Mouse (Mus musculus): Measurements from ENCODE around the gene Myadml2.

The Myadml2 gene

DNA sequence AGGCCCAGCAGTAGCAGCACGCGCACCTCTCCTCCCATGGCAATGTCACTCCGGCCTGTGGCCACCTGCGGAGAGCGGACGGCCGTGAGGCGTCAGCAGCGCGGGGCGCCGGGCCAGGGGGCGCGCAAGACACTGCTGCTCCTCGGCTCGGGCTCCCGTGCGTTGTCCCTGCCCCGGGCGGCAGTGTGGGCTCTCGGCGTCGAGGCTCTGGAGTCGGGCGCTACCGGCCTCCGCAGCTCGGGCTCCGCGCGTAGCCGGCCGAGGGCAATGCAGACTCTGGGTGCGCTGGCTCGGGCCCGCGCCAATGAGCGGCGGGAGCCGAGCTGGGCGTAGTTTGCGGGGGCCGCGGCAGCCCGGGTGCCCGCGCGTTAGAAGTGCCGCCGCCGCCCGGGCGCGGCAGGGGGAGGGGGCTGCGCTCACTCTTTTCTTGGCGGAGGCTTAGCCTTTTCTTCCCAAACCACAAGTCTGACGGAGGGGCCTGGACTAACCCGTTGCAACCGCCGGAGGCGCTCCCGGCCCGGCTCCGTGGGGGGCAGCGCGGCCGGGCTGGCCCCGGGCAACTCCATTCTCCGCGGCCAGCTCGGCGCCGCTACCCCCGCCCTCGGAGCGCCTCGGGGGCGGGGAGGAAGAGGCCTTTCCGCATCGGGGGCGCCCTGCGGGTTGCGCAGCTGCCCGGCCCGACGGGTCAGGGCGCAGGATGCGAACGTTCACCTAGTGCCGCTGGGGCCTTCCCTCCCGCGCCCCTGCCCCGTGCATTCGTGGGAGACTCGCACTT lies 12.5 kb upstream of the Myadml2 start:
- DNase-seq (ENCODE audit: low read depth): no peak

DNA sequence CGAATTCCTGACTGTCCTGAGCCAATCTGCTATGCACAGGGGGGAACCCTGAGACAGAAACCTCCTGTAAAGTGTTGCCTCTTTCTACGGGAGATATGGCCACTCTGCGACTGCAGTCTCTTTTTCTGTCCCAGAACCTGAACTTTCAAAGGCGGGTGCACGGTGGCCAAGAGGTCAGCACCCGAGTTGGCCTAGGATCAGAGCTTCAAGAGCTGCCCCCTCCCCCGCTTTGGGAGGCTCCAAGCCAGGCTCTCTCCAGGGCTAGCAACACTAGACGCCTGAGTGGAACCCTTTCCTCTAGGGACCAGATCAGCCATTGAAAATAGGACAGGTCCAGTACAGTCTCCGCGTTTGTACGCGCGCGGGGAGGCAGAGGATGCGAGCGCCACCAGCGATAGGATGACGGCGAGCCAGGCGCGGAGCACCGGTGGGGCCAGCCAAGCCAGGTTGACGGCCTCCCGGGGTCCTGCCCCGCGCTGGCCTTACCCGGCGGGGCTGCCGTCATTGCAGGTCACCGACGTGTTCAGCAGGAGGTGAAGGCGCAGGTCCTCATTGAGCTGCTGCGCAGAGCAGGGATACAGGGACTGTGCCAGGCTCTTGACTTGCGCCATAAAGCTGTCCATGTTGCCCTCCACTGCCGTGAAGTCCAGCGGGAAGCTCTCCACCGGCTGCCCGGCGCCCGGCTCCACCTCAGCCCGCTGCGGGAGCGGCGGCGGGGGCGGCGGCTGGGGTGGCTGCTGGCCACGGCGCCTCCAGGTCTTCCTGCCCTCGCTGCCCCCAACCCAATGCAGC lies 11.7 kb upstream of the Myadml2 start:
- DNase-seq (ENCODE audit: low read depth): no peak

- peak; percentile 64 for DNase-seq (ENCODE audit: low read depth)
These were observed 11.0 kb upstream of the Myadml2 start for GRCm38 (mm10) chr11:120658876-120659410.

- no peak for DNase-seq (ENCODE audit: low read depth)
These were observed 9.3 kb upstream of the Myadml2 start for GRCm38 (mm10) chr11:120657301-120657700.

DNA sequence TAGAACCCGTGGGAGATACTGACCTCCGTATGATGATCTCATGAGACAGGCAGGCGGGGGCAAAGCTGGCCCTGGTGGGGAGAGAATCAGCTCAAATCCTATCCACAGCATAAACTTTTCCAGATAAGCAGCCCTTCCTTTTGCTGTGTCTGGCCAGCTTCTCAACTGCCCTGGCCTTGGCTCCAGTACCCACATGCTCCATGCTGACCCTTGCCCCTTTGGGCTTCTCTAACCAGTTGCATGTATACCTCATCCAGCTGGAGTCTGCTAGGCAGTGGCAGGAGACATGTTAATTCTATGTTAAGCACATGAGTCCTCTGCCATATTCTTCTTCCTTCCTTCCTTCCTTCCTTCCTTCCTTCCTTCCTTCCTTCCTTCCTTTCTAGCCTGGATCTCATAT lies 6.8 kb upstream of the Myadml2 start:
- no peak for DNase-seq (ENCODE audit: low read depth)

DNA sequence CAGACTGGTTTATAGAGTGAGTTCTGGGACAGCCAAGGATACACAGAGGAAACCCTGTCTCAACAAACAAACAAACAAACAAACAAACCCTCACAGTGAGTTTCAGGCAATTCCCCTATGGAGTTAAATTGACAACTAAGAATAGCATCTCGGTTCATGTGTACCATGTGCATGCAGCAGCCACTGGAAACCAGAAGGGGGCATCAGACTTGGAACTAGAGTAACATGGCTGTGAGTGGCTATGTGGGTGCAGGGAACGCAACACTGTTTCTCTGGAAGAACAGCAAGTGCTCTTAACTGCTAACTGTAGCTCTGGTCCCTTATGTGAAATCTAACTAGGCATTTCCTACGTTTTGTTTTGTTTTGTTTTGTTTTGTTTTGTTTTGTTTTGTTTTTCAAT lies 3.9 kb upstream of the Myadml2 start:
- DNase-seq (ENCODE audit: low read depth): no peak

DNA sequence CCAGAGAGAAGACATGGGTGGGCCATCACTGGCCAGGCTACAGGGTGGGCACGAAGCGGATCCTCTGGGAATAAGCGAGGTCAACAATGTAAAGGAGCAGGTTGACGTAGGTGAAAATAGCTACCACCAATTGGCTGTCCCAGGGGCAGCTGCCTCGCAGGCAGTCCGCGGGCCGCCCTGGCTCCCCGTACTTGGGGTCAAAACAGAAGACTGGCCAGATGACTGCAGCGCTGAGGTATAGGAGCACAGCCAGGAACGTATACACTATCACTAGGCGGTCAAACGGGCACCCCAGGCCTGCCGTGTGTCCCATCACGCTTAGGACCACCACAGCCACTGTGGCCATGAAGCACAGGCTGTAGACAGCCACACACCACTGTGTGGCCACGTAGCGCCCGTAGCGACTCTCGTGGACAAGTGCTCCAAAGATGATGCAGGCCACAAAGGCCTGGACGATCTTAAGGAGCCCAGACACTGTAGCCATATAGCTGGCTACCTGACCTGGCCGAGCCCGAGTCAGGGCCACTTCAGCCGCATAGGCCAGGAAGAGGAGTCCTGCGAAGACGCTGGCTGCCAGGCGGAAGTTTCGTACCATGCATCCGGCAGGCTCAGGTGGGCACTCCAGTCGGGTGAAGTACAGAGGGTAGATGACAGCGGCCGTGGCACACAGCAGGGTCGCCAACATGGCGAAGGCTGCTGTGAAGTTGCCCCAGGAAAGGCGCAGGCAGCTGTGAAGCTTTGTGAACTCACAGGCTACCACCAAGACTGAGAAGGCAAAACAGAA lies 719 bp downstream of the Myadml2 start:
- no peak for DNase-seq (ENCODE audit: low read depth)

DNA sequence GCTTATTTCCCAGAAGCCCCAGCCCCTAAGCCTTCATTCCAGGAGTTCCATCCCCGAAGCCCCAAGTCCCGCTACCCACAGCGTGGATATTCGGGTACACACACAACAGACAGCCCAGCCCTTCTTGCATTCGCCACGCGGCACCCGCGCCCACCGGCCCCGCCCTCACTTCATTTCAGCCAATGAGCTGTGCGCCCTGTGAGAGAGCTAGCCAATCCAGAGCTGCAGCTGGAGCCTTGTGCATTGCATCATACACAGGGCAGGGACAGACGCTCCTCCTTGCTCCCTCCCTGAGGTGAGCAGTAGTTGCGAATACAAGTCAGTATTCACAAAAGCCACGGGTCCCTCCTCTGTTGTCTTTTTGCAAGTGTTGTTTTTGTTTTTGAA lies 4.4 kb downstream of the Myadml2 start, which contains the start of gene Pycr1:
Gene Pycr1 (minus strand): TSS at position 169 of the 387 bp plus-strand sequence.
- peak; percentile 86 for DNase-seq (ENCODE audit: low read depth)

DNA sequence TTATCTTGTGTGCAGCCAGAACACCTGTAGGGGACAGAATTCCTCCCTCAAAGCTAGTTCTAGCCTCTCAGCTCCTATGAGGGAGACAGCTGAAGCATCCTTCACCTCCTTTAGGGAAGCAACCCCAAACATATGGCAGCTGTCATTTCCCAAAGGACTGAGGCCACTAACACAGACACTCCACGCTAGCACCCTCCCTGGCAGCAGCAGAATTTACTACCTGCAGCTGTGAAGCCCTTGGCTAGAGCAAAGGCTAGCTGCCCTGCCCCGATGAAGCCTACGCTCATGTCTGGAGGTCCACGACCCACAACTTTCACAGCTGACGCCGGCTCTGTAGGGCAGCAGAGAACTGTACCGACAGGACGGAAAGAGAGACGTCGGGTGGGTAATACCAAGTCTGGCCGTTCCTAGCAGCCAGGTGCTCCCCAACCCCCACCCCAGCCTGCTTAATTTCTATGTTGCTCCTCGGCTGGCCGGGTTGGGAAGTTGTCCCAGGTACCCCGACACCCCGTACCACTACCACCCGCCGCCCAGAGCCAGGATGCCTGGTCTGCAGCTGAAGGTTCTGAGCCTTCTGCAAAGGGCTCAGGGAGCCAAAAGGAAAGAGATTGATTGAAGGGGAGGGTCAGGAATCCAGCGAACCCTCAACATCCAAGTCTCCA lies 4.9 kb downstream of the Myadml2 start:
- no peak for DNase-seq (ENCODE audit: low read depth)

DNA sequence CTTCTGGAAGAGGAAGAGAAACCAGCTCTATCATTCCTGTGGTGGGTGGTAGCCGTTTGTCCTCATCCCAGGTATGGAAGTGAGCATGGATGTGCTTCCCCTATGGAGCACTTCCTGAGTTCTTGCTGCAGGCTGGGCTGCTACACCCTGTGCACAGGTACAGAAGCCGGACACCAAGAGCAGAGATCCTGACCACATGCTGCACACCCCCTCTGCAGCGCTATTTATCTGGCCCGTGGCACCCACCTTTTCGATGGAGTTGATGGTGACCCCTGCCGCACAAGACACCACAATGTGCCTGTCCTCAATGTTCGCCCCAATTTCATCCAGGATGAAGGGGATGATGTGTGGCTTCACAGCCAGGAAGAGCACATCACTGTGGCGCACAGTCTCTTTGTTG lies 6.1 kb downstream of the Myadml2 start:
- no peak for DNase-seq (ENCODE audit: low read depth)

GRCm38 (mm10) chr11:120641255-120641654 lies 6.7 kb downstream of the Myadml2 start:
- no peak for DNase-seq (ENCODE audit: low read depth)

DNA sequence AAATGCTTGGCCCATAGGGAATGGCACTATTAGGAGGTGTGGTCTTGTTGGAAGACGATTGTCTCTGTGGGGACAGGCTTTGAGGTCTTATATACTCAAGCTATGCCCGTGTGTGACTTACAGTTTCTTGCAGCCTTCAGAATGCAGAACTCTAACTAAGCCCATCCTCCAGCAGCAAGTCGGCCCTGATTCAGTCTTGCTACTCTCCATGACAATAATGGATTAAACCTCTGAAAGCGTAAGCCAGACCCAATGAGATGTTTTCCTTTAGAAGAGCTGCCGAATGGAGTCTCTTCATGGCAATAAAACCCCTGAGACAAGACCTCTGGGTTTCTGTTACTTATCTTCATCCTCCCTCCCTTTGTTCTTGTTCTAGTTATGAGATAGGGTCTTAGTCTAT lies 13.1 kb downstream of the Myadml2 start:
- no peak for DNase-seq (ENCODE audit: low read depth)

DNA sequence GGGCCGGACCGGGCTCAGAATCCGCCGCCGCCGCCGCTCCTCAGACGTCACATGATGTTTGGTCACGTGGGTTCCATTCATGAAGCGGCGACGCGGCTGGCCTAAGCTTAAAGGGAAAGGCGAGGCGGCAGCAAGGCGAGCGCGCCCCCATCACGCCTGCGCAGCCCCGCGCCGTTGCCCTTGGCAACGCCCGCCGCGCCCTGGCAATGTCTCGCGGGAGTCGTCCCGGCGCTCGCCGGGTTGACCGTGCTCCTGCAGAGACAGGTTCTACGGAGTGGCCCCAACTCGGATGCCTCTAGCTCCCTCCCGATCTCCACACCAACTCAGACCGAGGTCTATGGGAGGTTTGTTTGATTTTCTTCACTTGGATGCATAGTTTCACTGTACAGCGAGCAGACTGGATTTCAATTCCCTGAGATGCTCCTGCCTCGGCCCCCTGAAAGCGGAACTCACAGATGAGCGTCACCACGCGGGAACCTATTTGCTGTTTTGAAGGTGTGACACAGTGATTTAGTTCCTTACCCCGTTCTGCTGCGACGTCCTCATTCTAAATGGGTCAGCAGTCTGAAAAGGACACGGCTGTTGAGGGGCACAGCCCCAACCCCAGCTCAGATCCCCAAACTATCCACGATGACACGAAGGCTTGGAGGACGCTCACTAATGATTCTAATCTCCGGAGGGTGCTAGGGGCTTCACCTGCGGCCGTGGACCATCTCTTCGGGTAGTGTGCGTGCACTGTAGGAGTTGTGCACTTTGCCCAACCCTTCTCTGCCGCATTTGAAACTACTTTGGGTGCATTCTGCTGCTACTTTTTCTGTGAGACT lies 14.2 kb downstream of the Myadml2 start, which contains the start of gene Mafg:
Gene Mafg (minus strand): TSS at position 81 of the 824 bp plus-strand sequence.
- peak; percentile 89 for DNase-seq (ENCODE audit: low read depth)

GRCm38 (mm10) chr11:120632559-120633519 lies 15.1 kb downstream of the Myadml2 start:
- DNase-seq (ENCODE audit: low read depth): no peak

GRCm38 (mm10) chr11:120631726-120632448 lies 16.1 kb downstream of the Myadml2 start:
- DNase-seq (ENCODE audit: low read depth): no peak

GRCm38 (mm10) chr11:120630881-120631725 lies 16.9 kb downstream of the Myadml2 start:
- DNase-seq (ENCODE audit: low read depth): no peak

DNA sequence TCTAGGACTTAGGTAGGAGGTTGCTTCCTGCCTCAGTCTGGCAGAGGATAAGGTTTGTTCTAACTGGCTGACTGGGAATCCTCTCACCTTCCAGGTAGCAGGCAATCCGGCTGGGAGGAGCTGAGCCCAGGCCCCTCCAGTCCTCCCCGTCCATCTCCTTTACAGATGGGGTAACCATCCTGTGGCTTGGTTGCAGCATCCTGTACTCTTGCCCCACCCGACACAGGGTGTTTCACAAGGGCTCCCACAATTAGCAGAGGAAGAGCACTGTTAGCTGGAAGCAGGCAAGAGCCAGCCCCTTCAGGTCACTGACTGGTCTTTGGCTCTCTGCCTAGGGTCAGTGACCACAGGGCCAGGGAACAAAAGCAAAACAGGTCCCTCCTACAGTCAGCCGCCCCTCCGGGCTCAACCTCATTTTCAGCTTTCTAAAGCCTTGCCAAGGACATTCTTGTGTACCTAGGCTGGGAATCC lies 17.5 kb downstream of the Myadml2 start:
- DNase-seq (ENCODE audit: low read depth): no peak

DNA sequence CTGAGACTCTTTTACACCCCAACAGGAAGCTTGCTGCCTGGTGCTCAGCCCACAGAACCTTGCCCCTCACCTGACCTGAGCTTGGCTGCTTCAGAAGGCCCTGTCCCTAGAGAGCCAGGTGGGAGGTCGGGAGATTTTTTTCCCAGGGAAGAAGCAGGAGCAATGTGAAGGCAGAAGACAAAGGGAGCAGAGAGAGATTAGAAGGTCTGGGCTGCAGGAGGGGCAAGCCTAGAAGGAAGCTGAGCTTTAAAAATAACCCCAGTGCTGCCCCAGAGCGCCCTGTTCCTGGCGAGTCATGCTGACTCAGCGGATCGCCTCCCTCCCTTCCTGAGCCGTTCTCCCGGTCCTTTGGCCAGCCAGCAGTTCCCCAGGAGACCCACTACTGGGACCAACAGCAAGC lies 18.0 kb downstream of the Myadml2 start:
- DNase-seq (ENCODE audit: low read depth): no peak
